In genomic region chr6:67076348-67076747, GRCm38 (mm10) we compare ENCODE assay signal across 22 mouse cellular contexts. TPM values are rescaled to one million over a fixed set of nuclear protein-coding genes. Genes with fewer than 3 reads are reported as not detected.
DNase-seq lines count a peak whose midpoint lies in the region; ATAC-seq and TF ChIP-seq lines count a peak whose summit lies in the region.
"Had no signal": no experiment of that assay in that cellular context is flagged by ENCODE, and none has a peak within 500 bp of the region (broad histone marks: within the 10 kb centered on the region; RNA-seq: fewer than 3 reads in every experiment).

No protein-coding gene starts in this region.

- DNase-seq in heart, adult 9 months (ENCODE audit: low spot score in 2 of 2), result peak; percentile 5 to 28
- no peak for DNase-seq in heart, postnatal 25 days (ENCODE audit: low spot score)
- DNase-seq in CH12.LX (ENCODE audit: extremely low read depth) (no peak), adipocyte (ENCODE audit: low spot score) (peak; percentile 68)
- DNase-seq in T-cell, adult 2 months (ENCODE audit: low spot score), result no peak
- DNase-seq: cerebellum, adult 11-12 months; cerebellum, postnatal 14 days; heart, postnatal 4 days; liver, postnatal 0 days; right cerebral cortex, adult 18-20 months; right cerebral cortex, postnatal 4 days; thymus, postnatal 14 days had no signal

- H3K79me2 ChIP-seq in CH12.LX (replicated peaks; ENCODE audit: control insufficient read depth, extremely low read depth, insufficient read depth, poor library complexity, severe bottlenecking), result no peaks in the 10 kb centered on the region

- ATAC-seq in granulocyte monocyte progenitor cell, adult 5-6 weeks (replicated peaks; ENCODE audit: poor library complexity, severe bottlenecking), result peak; percentile 75
- no peak for ATAC-seq in inflammation-experienced regulatory T-cells, adult 6 months
- ATAC-seq: forebrain, embryonic 13.5 days; intestine, embryonic 15.5 days; liver, postnatal 0 days had no signal

- in situ Hi-C loops in CH12.LX (cut with MboI; ENCODE audit: low pct_ligation_motif_present, low pct_unique_long_range_greater_than_20kb, low sequenced_read_pairs), result no loop called here

- H3K9ac ChIP-seq in CH12.LX (ENCODE audit: insufficient read depth, low read depth), result no peak overlapping the region
- H3K9ac ChIP-seq: embryonic facial prominence, embryonic 13.5 days; forebrain, embryonic 13.5 days; heart, embryonic 13.5 days; hindbrain, embryonic 14.5 days; intestine, embryonic 15.5 days; liver, postnatal 0 days had no signal

- dilution Hi-C loops in CH12.LX (cut with MboI; ENCODE audit: extremely low pct_ligation_motif_present, extremely low pct_unique_long_range_greater_than_20kb, low sequenced_read_pairs), result no loop called here

- H3K27me3 ChIP-seq in CH12.LX (replicated peaks), result no peaks in the 10 kb centered on the region
- H3K27me3 ChIP-seq: embryonic facial prominence, embryonic 13.5 days; forebrain, embryonic 13.5 days; heart, embryonic 13.5 days; intestine, embryonic 15.5 days had no signal

- H3K27ac ChIP-seq in CH12.LX (ENCODE audit: insufficient read depth, low read depth), result no peak overlapping the region
- H3K27ac ChIP-seq: embryonic facial prominence, embryonic 13.5 days; forebrain, embryonic 13.5 days; heart, embryonic 13.5 days; hindbrain, embryonic 14.5 days; macrophage had no signal

- TF ChIP-seq CTCF in CH12.LX (conservative IDR thresholded peaks at IDR 0.05 in 1 of 2, IDR thresholded peaks at IDR 0.05 in 1 of 2; ENCODE audit: low read depth in 2 of 2, low read length in 2 of 2), result no peak

- H3K36me3 ChIP-seq in CH12.LX (replicated peaks in 1 of 2; ENCODE audit: control insufficient read depth in 1 of 2, insufficient read depth in 1 of 2, low read length in 1 of 2), result no peaks in the 10 kb centered on the region
- H3K36me3 ChIP-seq: embryonic facial prominence, embryonic 13.5 days; heart, embryonic 13.5 days; intestine, embryonic 15.5 days had no signal

- peaks cover 21 to 44% of the 10 kb centered on the region in 2 experiments for H3K4me1 ChIP-seq in CH12.LX (ENCODE audit: control insufficient read depth in 1 of 2, insufficient read depth in 2 of 2)
- H3K4me1 ChIP-seq: forebrain, embryonic 13.5 days had no signal

- no peak overlapping the region for H3K4me3 ChIP-seq in CH12.LX (replicated peaks in 1 of 3; ENCODE audit: low read depth in 2 of 3, low read length in 2 of 3, poor library complexity in 1 of 3)
- H3K4me3 ChIP-seq: embryonic facial prominence, embryonic 13.5 days; forebrain, embryonic 13.5 days; heart, embryonic 13.5 days; intestine, embryonic 15.5 days had no signal

- H3K4me2 ChIP-seq in CH12.LX (ENCODE audit: insufficient read depth, low read depth, poor library complexity, severe bottlenecking), result peak overlapping the region; percentile 33; the same call in 1 of the 2 replicates
- H3K4me2 ChIP-seq: embryonic facial prominence, embryonic 13.5 days; forebrain, embryonic 13.5 days; heart, embryonic 13.5 days; hindbrain, embryonic 14.5 days; intestine, embryonic 15.5 days; liver, embryonic 11.5 days; midbrain, embryonic 11.5 days had no signal

- no peak for TF ChIP-seq POLR2A in CH12.LX (IDR thresholded peaks at IDR 0.05; ENCODE audit: low read depth, low read length)

- TF ChIP-seq RAD21 in CH12.LX (IDR thresholded peaks at IDR 0.05; ENCODE audit: low read depth, low read length), result no peak

- TF ChIP-seq EP300 in CH12.LX (IDR thresholded peaks at IDR 0.05; ENCODE audit: low read length), result no peak

- intact Hi-C loops in heart, postnatal 25 days (cut with DNase I), result loop anchor here (5.0 kb wide), 1 partner anchor 39 kb away; the partner anchor contains the start of gene Gadd45a

- no peaks in the 10 kb centered on the region for H3K9me3 ChIP-seq in CH12.LX (replicated peaks; ENCODE audit: low read length)
- H3K9me3 ChIP-seq: embryonic facial prominence, embryonic 13.5 days; forebrain, embryonic 13.5 days; heart, embryonic 13.5 days; intestine, embryonic 15.5 days had no signal

TF ChIP-seq in CH12.LX, 34 proteins besides CTCF, POLR2A, EP300 and RAD21:
- TF ChIP-seq MYC (IDR thresholded peaks at IDR 0.05; ENCODE audit: low read depth, low read length) (no peak), MEF2A (IDR thresholded peaks at IDR 0.05; ENCODE audit: borderline replicate concordance, low read depth, low read length) (0 out of 2 replicates have a peak, but pooled peaks have one; percentile 15)
TF ChIP-seq in CH12.LX: peak in this region for 1.

RNA-seq across cellular contexts. Expression of gene Gadd45a, which starts 39.1 kb away (rescaled TPM):
- 10 to 100 TPM; 16.1 to 20.0 TPM for total RNA-seq in heart, postnatal 25 days (2021)
- total RNA-seq in CH12.LX (2012; rRNA removed) (6.0 and 12.5 TPM in 2 replicates), CH12.LX (2014; rRNA removed) (19.5 and 22.4 TPM in 2 replicates)
- polyA plus RNA-seq in CH12.LX (2012; ENCODE audit: insufficient read length, low read depth), result 26.2 and 30.5 TPM in 2 replicates
- 6.2 and 12.7 TPM in 2 replicates for total RNA-seq in granulocyte monocyte progenitor cell, adult 5-6 weeks (2014; fragmentation: Nextera tagmentation)
- total RNA-seq in granulocyte monocyte progenitor cell, adult 5-6 weeks (2017), result 52.5 and 66.5 TPM in 2 replicates
- polyA plus RNA-seq in inflammation-experienced regulatory T-cells, adult 6 months (2017; shearing (Covaris generic)), result 1 to 10 TPM; 5.2 to 6.5 (median 5.3) TPM

Comparison
In these comparisons a context has a peak if more than half of its experiments do, and no peak if none do; other contexts are left out.
1. DNase-seq: peak in heart, adult 9 months (2 of 2) and adipocyte (single experiment); none in heart, postnatal 25 days (single experiment), CH12.LX (single experiment) and T-cell, adult 2 months (single experiment).